Mouse (Mus musculus) heart, embryonic 14.5 days (tissue): ENCODE measurements around the gene Rdm1. TPM values are rescaled to one million over a fixed set of nuclear protein-coding genes. Genes with fewer than 3 reads are reported as not detected.
A peak's percentile ranks its signal among the peaks of the same experiment; 100 is the strongest.

Experiments
- ATAC-seq: fragments of 200-750 bp; cut with Nextera tagmentation; 2 replicates; pipeline ENCODE4 v1.8.0; 2017; ENCODE audit warnings: low read depth, moderate TSS enrichment; ENCODE audit not compliant: insufficient number of reproducible peaks, insufficient read depth, low FRiP score
- H3K27ac ChIP-seq, 2 experiments: fragments of 200-500 bp in 1 of 2; fragments of 300-500 bp in 1 of 2; sonication (generic) in 1 of 2; replicated peaks in 1 of 2; 2 replicates each; pipeline ENCODE4 v1.5.1; 2012 to 2014; ENCODE audit warnings: low read depth in 2 of 2, low read length in 2 of 2, control low read depth in 1 of 2, mild to moderate bottlenecking in 1 of 2, mixed read lengths in 1 of 2; ENCODE audit not compliant: control insufficient read depth in 1 of 2, insufficient read depth in 1 of 2
- H3K27me3 ChIP-seq: fragments of 300-500 bp; sonication (generic); 2 replicates; pipeline ENCODE4 v1.6.1; 2014; ENCODE audit warnings: mild to moderate bottlenecking, low read length, control low read depth; ENCODE audit not compliant: control insufficient read depth, insufficient read depth
- H3K36me3 ChIP-seq: fragments of 300-500 bp; sonication (generic); 2 replicates; pipeline ENCODE4 v1.6.1; 2014; ENCODE audit warnings: mild to moderate bottlenecking, control low read depth, low read length, mixed read lengths; ENCODE audit not compliant: control insufficient read depth, insufficient read depth
- H3K4me1 ChIP-seq, 2 experiments: fragments of 200-500 bp in 1 of 2; fragments of 300-500 bp in 1 of 2; sonication (generic) in 1 of 2; 2 replicates each; pipeline ENCODE4 v1.6.1; 2012 to 2014; ENCODE audit warnings: low read length in 2 of 2, control low read depth in 1 of 2, mixed read lengths in 1 of 2; ENCODE audit not compliant: control insufficient read depth in 2 of 2, insufficient read depth in 2 of 2
- H3K4me2 ChIP-seq: fragments of 300-500 bp; sonication (generic); 2 replicates; pipeline ENCODE4 v1.6.1; 2014; ENCODE audit warnings: mild to moderate bottlenecking, low read length
- H3K4me3 ChIP-seq, 2 experiments: fragments of 200-500 bp in 1 of 2; fragments of 300-500 bp in 1 of 2; sonication (generic) in 1 of 2; 2 replicates each; pipeline ENCODE4 v1.5.1; 2012 to 2014; ENCODE audit warnings: low read length in 2 of 2, mild to moderate bottlenecking in 2 of 2, control low read depth in 1 of 2, low read depth in 1 of 2, moderate library complexity in 1 of 2; ENCODE audit not compliant: control insufficient read depth in 1 of 2, insufficient read depth in 1 of 2
- H3K9ac ChIP-seq: fragments of 300-500 bp; sonication (generic); 2 replicates; pipeline ENCODE4 v1.6.1; 2014; ENCODE audit warnings: mild to moderate bottlenecking, low read length
- H3K9me3 ChIP-seq: fragments of 300-500 bp; sonication (generic); 2 replicates; pipeline ENCODE4 v1.6.1; 2016; ENCODE audit warnings: low read length, control low read depth; ENCODE audit not compliant: control insufficient read depth
- WGBS: fragments of 180-500 bp; shearing (Covaris S2); extraction: QIAGEN DNeasy Blood & Tissue Kit; methylation state at CpG from one replicate; pipeline ENCODE4 v1.1.7; 2014; 5-methylcytosine and 5-hydroxymethylcytosine counted together
- polyA plus RNA-seq: library from polyadenylated mRNA; unstranded; fragments of >200 nt; fragmentation: Nextera tagmentation; extraction: Ambion mirVana; gene quantifications from 2 replicates; pipeline ENCODE4 v1.2.1, GENCODE M21; 2014

Gene Rdm1
- polyA plus RNA-seq, 1 experiment from 2014 or later: 48.4 TPM

DNA sequence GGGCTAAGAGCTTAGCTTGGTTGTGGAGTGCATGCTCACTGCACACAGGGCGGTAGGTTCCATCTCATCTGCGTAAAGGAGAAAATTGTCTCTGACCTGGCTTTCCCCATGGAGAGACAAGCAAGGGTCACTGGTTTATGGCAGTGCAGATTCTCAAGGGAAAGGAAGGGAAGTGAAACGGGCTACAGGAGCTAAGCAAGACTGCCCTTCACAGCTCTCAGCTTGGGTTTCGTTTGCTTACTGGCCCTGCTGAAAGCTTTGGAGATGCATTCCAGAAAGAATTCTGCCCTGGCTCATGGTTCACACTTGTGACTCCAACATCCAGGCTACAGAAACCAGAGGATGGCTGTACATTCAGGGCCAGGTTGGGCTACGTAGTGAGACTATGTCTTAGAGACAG lies 51.8 kb downstream of the Rdm1 start:
- no peak for ATAC-seq
- Histone ChIP-seq H3K36me3 (no peaks in the 10 kb centered on the region), H3K27me3 (no peaks in the 10 kb centered on the region), H3K27ac (no peak overlapping the region; a peak in 1 of 4 replicates), H3K9ac (no peak overlapping the region), H3K4me1 (peaks cover 10 to 11% of the 10 kb centered on the region in 2 experiments), H3K9me3 (no peaks in the 10 kb centered on the region), H3K4me3 (no peak overlapping the region), H3K4me2 (no peak overlapping the region)
- 69% methylated on average over 5 of the region's 5 CpGs for WGBS

DNA sequence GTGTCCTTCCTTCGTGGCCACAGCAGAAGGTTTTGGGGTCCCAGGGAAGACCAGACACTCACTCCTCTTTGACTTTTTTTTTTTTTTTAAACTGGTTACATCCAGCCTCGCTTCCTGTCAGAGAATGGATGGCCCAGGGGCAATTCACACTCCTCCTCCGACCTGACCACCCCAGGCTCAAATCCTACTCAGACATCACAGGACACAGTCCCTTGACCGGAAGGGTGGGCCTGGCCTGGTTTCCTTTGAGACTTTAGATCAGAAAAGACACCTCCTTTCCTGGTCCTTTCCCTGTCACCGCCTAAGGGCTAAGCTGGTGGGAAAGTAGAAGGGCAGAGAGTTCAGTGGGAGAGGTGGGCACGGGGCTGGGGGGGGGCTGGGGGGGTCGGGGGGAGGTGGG lies 52.9 kb downstream of the Rdm1 start:
- Histone ChIP-seq H3K4me2 (no peak overlapping the region), H3K4me3 (no peak overlapping the region), H3K4me1 (peaks cover 8 to 11% of the 10 kb centered on the region in 2 experiments), H3K27ac (peak overlapping the region; percentile 10 to 53; a peak in 3 of 4 replicates), H3K27me3 (no peaks in the 10 kb centered on the region), H3K36me3 (no peaks in the 10 kb centered on the region), H3K9ac (no peak overlapping the region), H3K9me3 (no peaks in the 10 kb centered on the region)
- no peak for ATAC-seq
- WGBS: 39% methylated on average over 7 of the region's 7 CpGs

DNA sequence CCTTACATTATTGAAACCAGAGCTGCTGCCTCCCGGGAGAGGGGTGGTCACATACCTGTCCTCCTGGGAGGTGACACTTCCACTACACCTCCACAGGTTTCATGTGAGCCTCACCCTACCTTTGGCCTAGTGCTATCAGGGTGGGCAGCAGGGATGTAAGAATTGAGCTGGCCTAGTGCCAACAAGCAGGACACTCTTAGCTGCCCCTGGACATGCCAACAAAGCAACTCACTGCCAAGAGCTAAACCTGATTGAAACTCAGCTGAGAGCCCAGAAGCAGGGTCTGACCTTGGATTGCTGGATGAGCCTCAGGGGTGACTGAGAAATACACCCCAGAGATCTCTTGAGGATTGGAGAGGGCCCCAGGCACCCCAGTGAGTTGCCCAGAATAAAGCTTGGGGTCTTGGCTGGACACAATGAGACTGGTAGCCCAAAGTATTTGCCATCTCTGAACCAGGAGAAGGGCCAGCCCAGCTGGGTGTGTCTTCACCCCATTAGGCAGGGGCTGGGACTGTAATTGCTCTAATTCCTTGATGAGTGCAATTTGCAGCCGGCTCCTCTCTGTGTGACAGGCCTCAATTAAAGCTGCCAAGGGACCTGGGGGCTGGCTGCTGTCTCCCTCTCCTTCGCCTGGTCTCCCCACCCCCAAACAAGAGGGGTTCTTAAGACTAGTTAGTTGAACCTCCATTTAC lies 53.8 kb downstream of the Rdm1 start:
- Histone ChIP-seq H3K9me3 (no peaks in the 10 kb centered on the region), H3K4me1 (peaks cover 8 to 11% of the 10 kb centered on the region in 2 experiments), H3K27ac (0 out of 4 replicates have a peak overlapping the region, but pooled peaks have one; percentile 9 to 24), H3K4me3 (no peak overlapping the region), H3K9ac (peak overlapping the region; percentile 21; the same call in 1 of the 2 replicates), H3K4me2 (no peak overlapping the region), H3K36me3 (no peaks in the 10 kb centered on the region), H3K27me3 (no peaks in the 10 kb centered on the region)
- no peak for ATAC-seq
- WGBS: 44% methylated on average over 3 of the region's 3 CpGs

DNA sequence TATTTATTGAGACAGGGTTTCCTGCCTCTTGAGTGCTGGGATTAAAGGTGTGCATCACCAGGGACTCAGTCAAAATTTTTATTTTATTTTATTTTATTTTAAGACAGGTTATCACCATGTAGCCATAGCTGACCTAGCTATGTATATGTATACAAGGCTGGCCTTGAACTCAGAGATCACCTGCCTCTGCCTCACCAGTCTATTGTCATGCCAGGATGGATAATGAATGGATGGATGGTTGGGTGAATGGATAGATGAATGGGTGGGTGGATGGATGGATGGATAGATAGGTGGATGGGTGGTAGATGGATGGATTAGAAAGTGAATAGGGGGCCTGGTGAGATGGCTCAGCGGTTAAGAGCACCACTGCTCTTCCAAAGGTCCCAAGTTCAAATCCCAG lies 55.0 kb downstream of the Rdm1 start:
- ATAC-seq: no peak
- no peak overlapping the region for H3K4me3 ChIP-seq
- 76% methylated on average over 1 of the region's 1 CpGs for WGBS

DNA sequence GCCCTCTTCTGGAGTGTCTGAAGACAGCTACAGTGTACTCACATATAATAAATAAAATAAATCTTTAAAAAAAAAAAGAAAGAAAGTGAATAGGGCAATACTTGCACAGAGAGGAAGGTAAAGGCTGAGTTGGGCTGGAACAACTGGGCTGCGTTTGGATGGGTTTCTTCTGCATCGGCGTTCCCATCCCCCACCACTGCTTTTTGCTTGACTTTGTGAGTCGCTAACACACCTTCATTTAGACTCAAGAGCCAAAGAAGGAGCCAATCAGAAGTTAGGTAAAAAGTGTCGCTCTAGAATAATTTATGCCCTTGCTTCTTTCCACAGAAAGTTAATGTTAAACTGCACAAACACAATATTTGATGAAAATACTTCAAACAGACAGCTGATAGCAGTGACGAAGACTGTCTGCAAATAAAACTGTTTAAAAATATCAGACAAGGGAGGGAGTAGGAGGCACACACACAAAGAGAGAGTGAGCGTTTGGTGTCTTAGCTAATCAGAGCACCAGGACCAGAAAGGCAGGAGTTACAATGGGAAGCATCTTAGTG lies 55.5 kb downstream of the Rdm1 start:
- Histone ChIP-seq H3K4me2 (no peak overlapping the region), H3K9ac (no peak overlapping the region), H3K36me3 (no peaks in the 10 kb centered on the region), H3K27me3 (no peaks in the 10 kb centered on the region), H3K4me3 (no peak overlapping the region), H3K4me1 (peaks cover 14 to 15% of the 10 kb centered on the region in 2 experiments), H3K27ac (no peak overlapping the region), H3K9me3 (no peaks in the 10 kb centered on the region)
- no peak for ATAC-seq
- 70% methylated on average over 7 of the region's 7 CpGs for WGBS

More for the DNA sequence above, 55.0 kb downstream of the Rdm1 start:
- Histone ChIP-seq H3K27me3 (no peaks in the 10 kb centered on the region), H3K4me1 (peaks cover 10 to 11% of the 10 kb centered on the region in 2 experiments), H3K4me2 (no peak overlapping the region), H3K9ac (no peak overlapping the region), H3K27ac (no peak overlapping the region), H3K9me3 (no peaks in the 10 kb centered on the region), H3K36me3 (no peaks in the 10 kb centered on the region)

Other genes starting within 250 kb of the Rdm1 start
- gene Aarsd1, start 209.6 kb upstream of the Rdm1 start, polyA plus RNA-seq: 42.2 and 45.4 TPM in 2 replicates
- 10.2 and 17.4 TPM in 2 replicates for gene Gm27029, start 202.4 kb upstream of the Rdm1 start, polyA plus RNA-seq
- gene Rundc1, start 202.1 kb upstream of the Rdm1 start, polyA plus RNA-seq: 10.1 and 10.7 TPM in 2 replicates
- gene Ptges3l, start 201.9 kb upstream of the Rdm1 start, polyA plus RNA-seq: 81.7 and 96.0 TPM in 2 replicates
- gene Rpl27, start 184.9 kb upstream of the Rdm1 start, polyA plus RNA-seq: 245 and 260 TPM in 2 replicates
- gene Ifi35, start 178.8 kb upstream of the Rdm1 start, polyA plus RNA-seq: 17.1 and 17.3 TPM in 2 replicates
- 5.4 and 9.0 TPM in 2 replicates for gene Rnd2, start 162.2 kb upstream of the Rdm1 start, polyA plus RNA-seq
- 24.7 and 31.6 TPM in 2 replicates for gene Vat1, start 161.0 kb upstream of the Rdm1 start, polyA plus RNA-seq
- 7.5 and 8.3 TPM in 2 replicates for gene Brca1, start 75.2 kb upstream of the Rdm1 start, polyA plus RNA-seq
- 62.6 and 70.0 TPM in 2 replicates for gene Nbr1, start 75.0 kb upstream of the Rdm1 start, polyA plus RNA-seq
- gene Tmem106a, start 45.0 kb upstream of the Rdm1 start, polyA plus RNA-seq: 3.6 and 4.1 TPM in 2 replicates
- gene Gm11634, start 27.9 kb upstream of the Rdm1 start, polyA plus RNA-seq: not detected in 2 replicates
- 6.2 and 6.7 TPM in 2 replicates for gene Arl4d, start 38.3 kb downstream of the Rdm1 start, polyA plus RNA-seq
- gene Dhx8, start 105.7 kb downstream of the Rdm1 start, polyA plus RNA-seq: 18.5 and 21.2 TPM in 2 replicates
- gene Etv4, start 158.2 kb downstream of the Rdm1 start, polyA plus RNA-seq: 4.0 and 4.8 TPM in 2 replicates